Mouse (Mus musculus) heart, adult 2 months (tissue): ENCODE measurements around the gene Tmem9b. TPM values are rescaled to one million over a fixed set of nuclear protein-coding genes. Genes with fewer than 3 reads are reported as not detected.

ENCODE experiments used
- DNase-seq, 2 experiments: peaks; one replicate each; pipeline ENCODE4 v3.0.0; 2021
- H3K27ac ChIP-seq: fragments of 200-600 bp; 2 replicates; pipeline ENCODE4 v1.8.1; 2022
- H3K27me3 ChIP-seq: fragments of 200-500 bp; 2 replicates; pipeline ENCODE4 v1.6.1; 2012; ENCODE audit warnings: mild to moderate bottlenecking, low read length, inconsistent platforms, mixed read lengths; ENCODE audit not compliant: control insufficient read depth, insufficient read depth
- H3K36me3 ChIP-seq: fragments of 200-500 bp; 2 replicates; pipeline ENCODE4 v1.6.1; 2012; ENCODE audit warnings: low read length, inconsistent platforms; ENCODE audit not compliant: control insufficient read depth, insufficient read depth
- H3K4me1 ChIP-seq: fragments of 200-500 bp; 2 replicates; pipeline ENCODE4 v1.6.1; 2011; ENCODE audit warnings: low read length; ENCODE audit not compliant: control insufficient read depth, insufficient read depth
- H3K4me3 ChIP-seq: fragments of 200-600 bp; 2 replicates; pipeline ENCODE4 v1.8.1; 2022
- H3K79me2 ChIP-seq: fragments of 200-500 bp; replicated peaks from 2 replicates; pipeline ENCODE4 v1.6.1; 2012; ENCODE audit warnings: mild to moderate bottlenecking, inconsistent platforms, low read length, moderate library complexity, mixed read lengths; ENCODE audit not compliant: control insufficient read depth, insufficient read depth
- H3K9ac ChIP-seq: fragments of 200-500 bp; 2 replicates; pipeline ENCODE4 v1.6.1; 2012; ENCODE audit warnings: low read depth, mild to moderate bottlenecking, control low read depth, inconsistent platforms, low read length, mixed read lengths
- CTCF ChIP-seq: fragments of 200-600 bp; IDR thresholded peaks from 2 replicates; pipeline ENCODE4 v1.8.1; 2022; ENCODE audit warnings: antibody characterized with exemption, mild to moderate bottlenecking, moderate library complexity
- EP300 ChIP-seq: fragments of 200-500 bp; IDR thresholded peaks from 2 replicates; pipeline ENCODE4 v1.6.1; 2011; ENCODE audit warnings: low read depth, low read length, control low read depth; ENCODE audit not compliant: insufficient read depth
- POLR2A ChIP-seq: fragments of 200-500 bp; IDR thresholded peaks from 2 replicates; pipeline ENCODE4 v1.6.1; 2011; ENCODE audit warnings: mild to moderate bottlenecking, low read depth, low read length, control low read depth; ENCODE audit not compliant: insufficient read depth
- WGBS: fragments of 180-500 bp; shearing (Covaris S2); methylation state at CpG from one replicate; pipeline ENCODE4 v1.1.7; 2018; 5-methylcytosine and 5-hydroxymethylcytosine counted together
- intact Hi-C: fragments of 180-260 bp; cut with DNase I; formaldehyde crosslinking; loops from one replicate; pipeline ENCODE4 v1.15.1; 2025
- polyA plus RNA-seq: library from polyadenylated mRNA; depleted of rRNA; stranded (reverse); fragments of >200 nt; gene quantifications from 2 replicates; pipeline ENCODE4 v1.2.3, GENCODE M21; 2012
- total RNA-seq, 2 experiments: library from RNA; stranded (reverse); gene quantifications; 2 replicates each; pipeline ENCODE4 v1.2.3; 2021

Tmem9b gene
- total and polyA plus RNA-seq, 3 experiments: 28.1 to 35.4 (median 34.3) TPM

DNA sequence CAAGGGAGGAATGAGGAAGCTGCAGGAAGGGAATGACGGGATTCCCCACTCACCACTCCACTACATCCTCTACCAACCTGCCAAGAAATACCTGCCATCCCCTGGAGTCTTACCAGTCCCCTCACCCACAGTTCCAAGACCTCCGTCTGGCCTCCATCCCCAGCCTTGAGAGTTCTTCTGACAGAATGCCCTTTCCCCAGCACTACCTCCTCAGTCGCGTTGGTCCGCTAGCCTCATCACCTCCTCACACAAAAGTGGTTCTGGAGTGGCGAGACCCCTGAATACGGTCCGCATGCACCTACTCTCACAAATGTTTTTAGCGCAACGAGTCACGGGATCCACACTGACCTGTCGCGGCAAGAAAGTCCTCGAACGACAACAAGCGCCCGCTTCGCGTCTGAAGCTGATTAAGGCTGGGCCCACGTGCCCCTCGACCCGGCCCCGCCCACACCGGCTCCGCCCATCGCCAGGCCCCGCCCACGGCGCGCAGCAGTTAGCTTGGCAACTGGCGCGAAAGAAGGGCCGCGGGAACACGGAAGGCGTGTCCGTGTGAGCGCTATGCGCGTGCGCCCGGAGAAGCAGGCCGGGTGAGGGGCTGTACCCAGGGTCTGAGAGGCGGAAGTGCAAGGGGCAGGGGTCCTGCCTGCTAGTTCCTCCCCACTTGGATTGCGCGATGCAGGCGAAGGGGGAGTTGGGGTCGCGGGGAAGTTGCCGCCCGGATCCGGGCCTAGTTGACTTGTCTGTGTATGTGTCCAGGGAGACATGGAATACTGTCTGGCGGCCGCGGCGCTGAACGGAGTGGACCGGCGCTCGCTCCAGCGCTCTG is 49.3 kb downstream of the Tmem9b start, which contains the start of the genes St5 and Akip1:
St5 (minus strand) TSS at position 416 of the 826 bp plus-strand sequence.
Akip1 (plus strand) TSS at position 501 of the 826 bp plus-strand sequence.
- no peaks in the 10 kb centered on the region for H3K27me3 ChIP-seq
- TF ChIP-seq CTCF: no peak
- TF ChIP-seq POLR2A: peak; percentile 78
- peak; percentile 95 to 97 for DNase-seq
- intact Hi-C loops: no loop called here
- peaks cover 6% of the 10 kb centered on the region for H3K4me1 ChIP-seq
- H3K9ac ChIP-seq: peak within 1 kb of the TSS; percentile 78
- peaks cover under 1% of the 10 kb centered on the region for H3K36me3 ChIP-seq
- H3K79me2 ChIP-seq: no peaks in the 10 kb centered on the region
- peak within 1 kb of the TSS; percentile 85 for H3K4me3 ChIP-seq
- H3K27ac ChIP-seq: peak within 1 kb of the TSS; percentile 66
- 1% methylated on average over 61 of the region's 61 CpGs for WGBS

DNA sequence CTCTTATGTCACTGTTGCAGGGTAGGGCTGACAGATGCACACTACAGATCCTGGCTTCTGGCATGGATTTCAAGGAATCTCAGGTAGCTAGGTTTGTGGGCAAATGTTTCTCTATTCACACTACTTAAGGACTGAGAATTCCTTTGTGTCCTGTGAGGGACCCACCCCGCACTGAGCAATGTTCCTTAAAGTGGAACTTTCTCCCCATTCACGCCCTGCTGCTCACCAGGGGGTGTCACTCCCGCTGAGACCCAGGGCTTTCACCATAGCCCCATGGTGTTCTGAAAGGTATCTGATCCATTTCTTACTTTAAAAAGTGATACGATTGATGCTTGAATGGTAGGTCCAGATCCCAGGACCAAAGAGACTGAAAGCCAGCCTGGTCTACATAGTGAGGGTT is 50.0 kb downstream of the Tmem9b start:
- H3K9ac ChIP-seq: no peak overlapping the region
- no peak for DNase-seq
- H3K36me3 ChIP-seq: no peaks in the 10 kb centered on the region; the same call in 1 of the 2 replicates
- WGBS: 75% methylated on average over 4 of the region's 4 CpGs
- peaks cover 6% of the 10 kb centered on the region for H3K4me1 ChIP-seq
- H3K27me3 ChIP-seq: no peaks in the 10 kb centered on the region
- H3K4me3 ChIP-seq: no peak overlapping the region
- H3K79me2 ChIP-seq: no peaks in the 10 kb centered on the region
- intact Hi-C loops: no loop called here
- H3K27ac ChIP-seq: no peak overlapping the region
- TF ChIP-seq CTCF: no peak
- TF ChIP-seq EP300: no peak
- TF ChIP-seq POLR2A: no peak

DNA sequence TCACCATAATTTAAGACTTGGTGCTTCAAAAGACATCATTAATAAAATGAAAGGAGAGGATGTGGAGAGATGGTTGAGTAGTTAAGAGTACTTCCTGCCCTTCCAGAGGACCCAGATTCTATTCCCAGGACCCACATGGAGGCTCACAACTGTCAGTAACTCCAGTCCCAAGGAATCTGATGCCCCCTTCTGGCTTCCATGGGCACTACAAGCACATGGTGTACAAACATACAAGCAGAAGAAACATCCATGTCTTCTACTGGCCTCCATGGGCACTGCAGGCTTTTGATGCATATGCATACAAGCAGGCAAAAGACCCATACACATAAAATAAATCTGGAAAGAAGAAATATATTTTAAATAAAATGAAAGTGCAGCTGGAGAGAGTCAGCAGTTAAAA is 52.5 kb downstream of the Tmem9b start:
- Histone ChIP-seq H3K27me3 (no peaks in the 10 kb centered on the region), H3K9ac (no peak overlapping the region), H3K36me3 (no peaks in the 10 kb centered on the region), H3K79me2 (no peaks in the 10 kb centered on the region), H3K27ac (no peak overlapping the region), H3K4me3 (no peak overlapping the region), H3K4me1 (peaks cover 3% of the 10 kb centered on the region; the same call in 1 of the 2 replicates)
- intact Hi-C loops: no loop called here
- no peak for DNase-seq
- TF ChIP-seq CTCF: peak; percentile 41
- no peak for TF ChIP-seq POLR2A
- TF ChIP-seq EP300: no peak

DNA sequence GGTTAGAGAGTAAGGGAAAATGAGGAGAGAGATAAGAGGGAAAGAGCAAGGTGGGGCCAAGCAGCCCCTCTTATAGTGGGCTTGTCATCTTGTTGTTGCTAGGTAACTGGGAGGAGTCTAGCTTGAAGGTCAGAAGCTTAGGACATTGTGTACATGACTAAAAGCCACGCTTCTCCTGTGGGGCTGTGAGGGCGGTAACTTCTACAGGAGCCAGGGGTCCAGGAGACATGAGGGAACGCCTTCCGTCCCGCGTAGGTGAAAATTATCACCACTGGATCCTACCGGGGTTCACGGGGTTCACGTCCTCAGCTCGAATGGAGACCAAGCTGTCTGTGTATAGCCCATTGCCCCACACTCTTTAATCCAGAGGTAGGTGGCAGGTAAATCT is 57.3 kb downstream of the Tmem9b start:
- DNase-seq: no peak
- no peaks in the 10 kb centered on the region for H3K79me2 ChIP-seq
- no peak overlapping the region for H3K4me3 ChIP-seq
- no peak overlapping the region for H3K27ac ChIP-seq
- no peak overlapping the region for H3K9ac ChIP-seq
- H3K36me3 ChIP-seq: no peaks in the 10 kb centered on the region
- 0 out of 2 replicates have a peak, but pooled peaks cover 1% of the 10 kb centered on the region for H3K4me1 ChIP-seq
- TF ChIP-seq CTCF (no peak), POLR2A (no peak), EP300 (no peak)
- 90% methylated on average over 10 of the region's 10 CpGs for WGBS
- intact Hi-C loops: no loop called here
- H3K27me3 ChIP-seq: no peaks in the 10 kb centered on the region

DNA sequence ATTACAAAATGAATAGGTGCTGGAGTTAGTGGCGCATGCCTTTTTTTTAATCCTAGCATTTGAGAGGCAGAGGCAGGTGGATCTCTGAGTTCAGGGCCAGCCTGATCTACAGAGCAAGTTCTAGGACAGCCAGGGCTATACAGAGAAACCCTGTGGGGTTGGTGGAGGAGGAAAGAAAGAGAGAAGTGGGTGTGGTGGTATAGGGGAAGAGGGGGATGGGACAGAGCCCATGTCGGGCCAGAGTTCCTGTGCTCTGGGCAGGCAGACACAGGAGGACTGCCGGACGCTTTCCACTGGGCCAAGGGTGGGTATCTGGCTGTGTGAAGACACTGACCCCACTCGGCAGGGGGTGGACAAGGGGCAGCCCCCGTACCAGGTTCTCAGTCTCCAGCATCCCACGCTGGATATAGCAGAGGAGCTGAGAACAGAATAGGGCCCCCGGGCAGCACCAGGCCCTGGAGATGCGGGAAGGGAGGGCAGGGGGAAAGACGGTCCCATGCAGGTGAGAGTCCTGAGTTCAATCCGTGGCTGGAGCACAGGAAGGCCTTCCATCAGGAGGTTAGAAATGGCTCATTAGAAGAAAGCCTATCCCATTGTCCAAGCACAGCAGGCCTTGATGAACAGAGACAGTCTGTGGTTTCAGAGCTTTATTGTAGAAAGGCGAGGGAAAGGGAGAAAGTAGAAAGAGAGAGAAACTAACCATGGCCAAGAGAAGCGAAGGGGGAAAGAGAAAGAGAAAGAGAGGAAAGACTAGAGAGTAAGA is 57.9 kb downstream of the Tmem9b start:
- no peaks in the 10 kb centered on the region for H3K36me3 ChIP-seq
- intact Hi-C loops: no loop called here
- H3K4me1 ChIP-seq: 0 out of 2 replicates have a peak, but pooled peaks cover 1% of the 10 kb centered on the region
- TF ChIP-seq EP300 (no peak), CTCF (no peak), POLR2A (no peak)
- 81% methylated on average over 13 of the region's 13 CpGs for WGBS
- DNase-seq: no peak
- no peaks in the 10 kb centered on the region for H3K27me3 ChIP-seq
- H3K9ac ChIP-seq: no peak overlapping the region
- no peak overlapping the region for H3K4me3 ChIP-seq
- H3K27ac ChIP-seq: no peak overlapping the region
- no peaks in the 10 kb centered on the region for H3K79me2 ChIP-seq

DNA sequence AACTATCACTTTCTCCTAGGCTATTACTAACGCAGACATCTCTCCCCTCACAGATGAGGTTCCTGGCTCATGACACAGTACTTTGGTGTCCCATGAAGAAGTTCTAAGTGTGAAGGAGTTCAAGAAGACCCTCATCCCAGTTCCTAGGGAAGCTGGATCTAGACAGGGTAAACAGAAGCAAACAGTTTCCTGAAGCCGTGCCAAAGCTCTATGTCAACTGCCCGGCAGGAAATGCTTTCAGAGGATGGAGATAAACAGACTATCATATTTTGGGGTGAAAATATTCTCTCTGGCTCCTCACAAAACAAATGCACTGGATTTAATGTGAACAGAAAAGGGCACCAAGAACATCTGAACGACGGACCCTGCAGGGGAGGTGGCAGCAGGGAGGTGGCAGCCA is 61.7 kb downstream of the Tmem9b start:
- no peak overlapping the region for H3K4me3 ChIP-seq

More for the DNA sequence above, 61.7 kb downstream of the Tmem9b start:
- Histone ChIP-seq H3K27ac (peak overlapping the region; percentile 20; the same call in 1 of the 2 replicates), H3K79me2 (no peaks in the 10 kb centered on the region), H3K9ac (no peak overlapping the region), H3K27me3 (no peaks in the 10 kb centered on the region), H3K4me1 (0 out of 2 replicates have a peak, but pooled peaks cover 1% of the 10 kb centered on the region), H3K36me3 (0 out of 2 replicates have a peak, but pooled peaks cover 2% of the 10 kb centered on the region)
- TF ChIP-seq EP300: no peak
- no peak for TF ChIP-seq POLR2A
- intact Hi-C loops: no loop called here
- DNase-seq: no peak
- WGBS: 49% methylated on average over 5 of the region's 5 CpGs
